Mouse (Mus musculus): Measurements from ENCODE around the gene Myo16.

DNA sequence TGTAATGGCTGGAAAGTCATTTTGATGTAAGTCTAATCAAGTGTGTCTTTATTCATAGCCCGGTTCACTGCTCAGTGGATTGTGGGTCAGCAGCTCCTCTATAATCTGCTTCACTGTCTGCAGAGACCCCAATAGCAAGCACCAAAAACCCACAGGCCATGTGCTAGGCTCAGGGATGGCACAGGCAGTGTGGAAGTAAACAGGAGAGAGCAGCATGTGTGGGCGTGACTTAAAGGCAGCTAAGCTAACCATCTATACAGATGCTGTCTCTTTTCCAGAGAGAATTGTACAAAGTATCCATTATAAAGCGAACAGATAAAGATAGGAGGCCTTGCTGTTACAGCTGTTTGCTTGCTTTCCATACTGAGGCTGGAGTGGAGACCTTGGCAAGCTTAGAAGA, 358.4 kb downstream of the Myo16 start:
- TF ChIP-seq CTCF (IDR thresholded peaks at IDR 0.05; ENCODE audit: borderline replicate concordance, control insufficient read depth, extremely low read depth, insufficient read depth, low read length, poor library complexity) (no peak), POLR2A (IDR thresholded peaks at IDR 0.05; ENCODE audit: control insufficient read depth, extremely low read depth, insufficient read depth, low read length, poor library complexity) (no peak)

Measured in thymus, adult 2 months (tissue).